Mouse (Mus musculus) liver, embryonic 12.5 days (tissue): ENCODE results near the gene Lrriq4. TPM values are rescaled to one million over a fixed set of nuclear protein-coding genes. Genes with fewer than 3 reads are reported as not detected.
A peak's percentile ranks its signal among the peaks of the same experiment; 100 is the strongest.
"Not testable (repeated sequence)": the region's sequence is repeated elsewhere in the genome, so short reads cannot be mapped to it uniquely, and the experiment has no call there.

Experiments used
- ATAC-seq: fragments of 200-750 bp; cut with Nextera tagmentation; 2 replicates; pipeline ENCODE4 v1.8.0; 2017; ENCODE audit warnings: moderate number of reproducible peaks, mild to moderate bottlenecking, moderate library complexity
- H3K27ac ChIP-seq: fragments of 300-500 bp; sonication (generic); 2 replicates; pipeline ENCODE4 v1.5.1; 2016; ENCODE audit warnings: mild to moderate bottlenecking
- H3K27me3 ChIP-seq: fragments of 300-500 bp; sonication (generic); replicated peaks from 2 replicates; pipeline ENCODE4 v1.6.1; 2016; ENCODE audit warnings: mild to moderate bottlenecking, moderate library complexity
- H3K36me3 ChIP-seq: fragments of 300-500 bp; sonication (generic); 2 replicates; pipeline ENCODE4 v1.6.1; 2016; ENCODE audit warnings: mild to moderate bottlenecking, moderate library complexity
- H3K4me1 ChIP-seq: fragments of 300-500 bp; sonication (generic); 2 replicates; pipeline ENCODE4 v1.6.1; 2016
- H3K4me2 ChIP-seq: fragments of 300-500 bp; sonication (generic); 2 replicates; pipeline ENCODE4 v1.6.1; 2016; ENCODE audit warnings: mild to moderate bottlenecking, moderate library complexity
- H3K4me3 ChIP-seq: fragments of 300-500 bp; sonication (generic); 2 replicates; pipeline ENCODE4 v1.5.1; 2016; ENCODE audit warnings: mild to moderate bottlenecking, moderate library complexity
- H3K9ac ChIP-seq: fragments of 300-500 bp; sonication (generic); 2 replicates; pipeline ENCODE4 v1.6.1; 2016; ENCODE audit warnings: mild to moderate bottlenecking, moderate library complexity
- H3K9me3 ChIP-seq: fragments of 300-500 bp; sonication (generic); replicated peaks from 2 replicates; pipeline ENCODE4 v1.6.1; 2016; ENCODE audit warnings: mild to moderate bottlenecking, moderate library complexity
- WGBS: fragments of 180-500 bp; shearing (Covaris S2); methylation state at CpG from one replicate; pipeline ENCODE4 v1.1.7; 2016; ENCODE audit not compliant: insufficient replicate concordance; 5-methylcytosine and 5-hydroxymethylcytosine counted together
- polyA plus RNA-seq: library from polyadenylated mRNA; unstranded; fragments of >200 nt; fragmentation: Nextera tagmentation; extraction: Ambion mirVana; gene quantifications from 2 replicates; pipeline ENCODE4 v1.2.1, GENCODE M21; 2016

Gene Lrriq4
- polyA plus RNA-seq, 1 experiment from 2014 or later: not detected

GRCm38 (mm10) chr3:30690976-30691375 is 46.7 kb downstream of the Lrriq4 start:
- WGBS: 44% methylated on average over 7 of the region's 7 CpGs
- Histone ChIP-seq H3K27ac (no peak overlapping the region), H3K4me3 (no peak overlapping the region), H3K4me1 (no peaks in the 10 kb centered on the region), H3K36me3 (no peaks in the 10 kb centered on the region), H3K4me2 (no peak overlapping the region), H3K27me3 (no peaks in the 10 kb centered on the region), H3K9ac (no peak overlapping the region), H3K9me3 (no peaks in the 10 kb centered on the region)
- ATAC-seq: no peak

- H3K9me3 ChIP-seq: no peaks in the 10 kb centered on the region
- H3K27ac ChIP-seq: no peak overlapping the region
- H3K9ac ChIP-seq: no peak overlapping the region
- H3K4me3 ChIP-seq: no peak overlapping the region
- 75% methylated on average over 2 of the region's 2 CpGs for WGBS
- H3K36me3 ChIP-seq: no peaks in the 10 kb centered on the region
- H3K4me2 ChIP-seq: no peak overlapping the region
- H3K27me3 ChIP-seq: no peaks in the 10 kb centered on the region
- H3K4me1 ChIP-seq: no peaks in the 10 kb centered on the region
- ATAC-seq: no peak
These were observed 51.4 kb downstream of the Lrriq4 start for GRCm38 (mm10) chr3:30695661-30696060.

DNA sequence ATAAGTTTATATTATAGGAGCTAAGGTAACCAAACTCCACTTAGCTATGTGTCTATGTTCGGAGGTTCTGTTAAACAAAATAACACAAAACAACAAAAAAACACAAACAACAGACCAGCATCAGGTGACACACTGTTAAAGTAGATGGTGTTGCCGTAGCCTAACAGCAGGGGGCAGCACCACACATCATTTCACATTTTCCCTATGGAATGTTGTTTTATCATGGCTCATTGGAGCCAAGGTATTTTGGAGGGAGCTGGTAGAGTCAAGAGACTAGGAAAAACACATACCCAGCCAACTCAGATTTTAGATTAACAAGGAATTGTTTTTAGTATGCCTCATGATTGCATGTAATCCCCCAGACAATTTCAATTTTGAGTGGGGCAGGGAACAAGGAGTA is 52.0 kb downstream of the Lrriq4 start:
- Histone ChIP-seq H3K9ac (no peak overlapping the region), H3K27me3 (no peaks in the 10 kb centered on the region), H3K9me3 (no peaks in the 10 kb centered on the region), H3K4me1 (no peaks in the 10 kb centered on the region), H3K4me3 (no peak overlapping the region), H3K36me3 (no peaks in the 10 kb centered on the region), H3K27ac (no peak overlapping the region), H3K4me2 (no peak overlapping the region)
- ATAC-seq: no peak
- WGBS: 18% methylated on average over 2 of the region's 2 CpGs

DNA sequence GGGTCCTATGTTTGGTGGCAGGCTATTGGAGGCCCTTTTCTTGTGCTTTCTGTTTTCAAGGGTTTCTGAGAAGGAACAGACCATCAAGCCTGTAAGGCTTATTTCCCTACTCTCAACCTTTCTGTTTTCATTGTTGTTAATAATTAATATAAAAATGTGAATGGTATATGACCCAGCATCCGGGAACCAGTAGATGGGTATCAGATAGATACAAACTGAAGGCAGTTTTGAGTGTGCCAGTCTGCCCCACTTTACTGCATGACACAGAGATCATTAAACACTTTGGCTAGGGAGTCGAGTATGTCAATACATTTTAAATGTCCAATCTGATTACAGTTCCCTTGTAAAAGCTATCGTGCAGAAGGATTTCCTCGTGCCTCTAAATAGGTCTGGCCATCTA is 53.6 kb downstream of the Lrriq4 start:
- H3K9me3 ChIP-seq: no peaks in the 10 kb centered on the region
- ATAC-seq: no peak
- WGBS: 64% methylated on average over 4 of the region's 4 CpGs
- H3K4me3 ChIP-seq: no peak overlapping the region
- H3K36me3 ChIP-seq: no peaks in the 10 kb centered on the region
- H3K4me1 ChIP-seq: no peaks in the 10 kb centered on the region
- no peak overlapping the region for H3K9ac ChIP-seq
- H3K4me2 ChIP-seq: no peak overlapping the region
- H3K27ac ChIP-seq: no peak overlapping the region
- no peaks in the 10 kb centered on the region for H3K27me3 ChIP-seq

GRCm38 (mm10) chr3:30699711-30700505 is 55.6 kb downstream of the Lrriq4 start, which contains the start of gene Lrrc31:
Gene Lrrc31, minus strand, starts transcription at chr3:30699843.
- not testable (repeated sequence) for H3K4me3 ChIP-seq, H3K4me1 ChIP-seq, H3K9ac ChIP-seq, H3K4me2 ChIP-seq, H3K27ac ChIP-seq, H3K36me3 ChIP-seq, ATAC-seq, H3K27me3 ChIP-seq, H3K9me3 ChIP-seq
- 63% methylated on average over 6 of the region's 6 CpGs for WGBS

- H3K36me3 ChIP-seq: no peaks in the 10 kb centered on the region
- peaks cover 7% of the 10 kb centered on the region; the same call in 1 of the 2 replicates for H3K27me3 ChIP-seq
- H3K9me3 ChIP-seq: no peaks in the 10 kb centered on the region
- H3K4me1 ChIP-seq: peaks cover 17% of the 10 kb centered on the region
- no peak for ATAC-seq
- WGBS: 69% methylated on average over 3 of the region's 3 CpGs
- H3K27ac ChIP-seq: no peak overlapping the region
- no peak overlapping the region for H3K4me3 ChIP-seq
- no peak overlapping the region for H3K9ac ChIP-seq
- H3K4me2 ChIP-seq: no peak overlapping the region
These were observed 61.7 kb downstream of the Lrriq4 start for GRCm38 (mm10) chr3:30705977-30706376.

GRCm38 (mm10) chr3:30706614-30707276 is 62.4 kb downstream of the Lrriq4 start:
- H3K4me2 ChIP-seq: no peak overlapping the region
- no peak overlapping the region for H3K4me3 ChIP-seq
- no peak overlapping the region for H3K27ac ChIP-seq
- peaks cover 12% of the 10 kb centered on the region; the same call in 1 of the 2 replicates for H3K27me3 ChIP-seq
- peak; percentile 63 for ATAC-seq
- H3K9ac ChIP-seq: no peak overlapping the region
- WGBS: 20% methylated on average over 4 of the region's 4 CpGs
- H3K4me1 ChIP-seq: peaks cover 17% of the 10 kb centered on the region
- H3K36me3 ChIP-seq: no peaks in the 10 kb centered on the region
- H3K9me3 ChIP-seq: no peaks in the 10 kb centered on the region

GRCm38 (mm10) chr3:30710191-30710590 is 65.9 kb downstream of the Lrriq4 start:
- H3K9me3 ChIP-seq: no peaks in the 10 kb centered on the region
- peaks cover 12% of the 10 kb centered on the region; the same call in 1 of the 2 replicates for H3K27me3 ChIP-seq
- WGBS: 56% methylated on average over 6 of the region's 6 CpGs
- no peak overlapping the region for H3K4me3 ChIP-seq
- no peaks in the 10 kb centered on the region for H3K36me3 ChIP-seq
- no peak for ATAC-seq
- no peak overlapping the region for H3K27ac ChIP-seq
- peaks cover 17% of the 10 kb centered on the region for H3K4me1 ChIP-seq
- no peak overlapping the region for H3K4me2 ChIP-seq
- H3K9ac ChIP-seq: no peak overlapping the region

GRCm38 (mm10) chr3:30713334-30713733 is 69.0 kb downstream of the Lrriq4 start:
- H3K4me2 ChIP-seq: no peak overlapping the region
- H3K27me3 ChIP-seq: peaks cover 12% of the 10 kb centered on the region; the same call in 1 of the 2 replicates
- no peak overlapping the region for H3K27ac ChIP-seq
- no peaks in the 10 kb centered on the region for H3K9me3 ChIP-seq
- H3K4me1 ChIP-seq: no peaks in the 10 kb centered on the region
- 68% methylated on average over 1 of the region's 1 CpGs for WGBS
- H3K36me3 ChIP-seq: no peaks in the 10 kb centered on the region
- ATAC-seq: no peak
- no peak overlapping the region for H3K4me3 ChIP-seq
- no peak overlapping the region for H3K9ac ChIP-seq

GRCm38 (mm10) chr3:30718649-30719048 is 74.3 kb downstream of the Lrriq4 start:
- H3K36me3 ChIP-seq: no peaks in the 10 kb centered on the region
- 50% methylated on average over 3 of the region's 3 CpGs for WGBS
- no peaks in the 10 kb centered on the region for H3K9me3 ChIP-seq
- no peak overlapping the region for H3K9ac ChIP-seq
- no peak for ATAC-seq
- no peak overlapping the region for H3K27ac ChIP-seq
- H3K4me3 ChIP-seq: no peak overlapping the region
- H3K4me2 ChIP-seq: no peak overlapping the region
- no peaks in the 10 kb centered on the region for H3K4me1 ChIP-seq
- 0 out of 2 replicates have a peak, but pooled peaks cover 4% of the 10 kb centered on the region for H3K27me3 ChIP-seq
